Mouse (Mus musculus): ENCODE measurements around the gene Shank2. TPM values are rescaled to one million over a fixed set of nuclear protein-coding genes. Genes with fewer than 3 reads are reported as not detected.

Shank2 gene
- total and polyA plus RNA-seq, 3 experiments: 0.31 to 0.55 (median 0.41) TPM

- Histone ChIP-seq H3K79me2 (replicated peaks; ENCODE audit: control insufficient read depth, insufficient read depth, low read length) (no peaks in the 10 kb centered on the region), H3K27ac (no peak overlapping the region), H3K4me1 (ENCODE audit: control insufficient read depth, insufficient read depth, low read length) (no peaks in the 10 kb centered on the region), H3K36me3 (ENCODE audit: control insufficient read depth, insufficient read depth, low read length) (no peaks in the 10 kb centered on the region), H3K4me3 (no peak overlapping the region), H3K9ac (ENCODE audit: low read depth, low read length) (no peak overlapping the region), H3K27me3 (ENCODE audit: control insufficient read depth, insufficient read depth, low read length) (no peaks in the 10 kb centered on the region)
- 64% methylated on average over 4 of the region's 4 CpGs for WGBS
- TF ChIP-seq EP300 (IDR thresholded peaks at IDR 0.05; ENCODE audit: insufficient read depth, low read depth, low read length) (no peak), POLR2A (IDR thresholded peaks at IDR 0.05; ENCODE audit: insufficient read depth, low read depth, low read length) (no peak), CTCF (IDR thresholded peaks at IDR 0.05) (no peak)
- intact Hi-C loops (cut with DNase I): no loop called here
- DNase-seq: no peak
These were observed 277.0 kb downstream of the Shank2 start for GRCm38 (mm10) chr7:144278703-144279102.

GRCm38 (mm10) chr7:144283701-144284100, 282.0 kb downstream of the Shank2 start:
- DNase-seq: peak; percentile 8 to 27

DNA sequence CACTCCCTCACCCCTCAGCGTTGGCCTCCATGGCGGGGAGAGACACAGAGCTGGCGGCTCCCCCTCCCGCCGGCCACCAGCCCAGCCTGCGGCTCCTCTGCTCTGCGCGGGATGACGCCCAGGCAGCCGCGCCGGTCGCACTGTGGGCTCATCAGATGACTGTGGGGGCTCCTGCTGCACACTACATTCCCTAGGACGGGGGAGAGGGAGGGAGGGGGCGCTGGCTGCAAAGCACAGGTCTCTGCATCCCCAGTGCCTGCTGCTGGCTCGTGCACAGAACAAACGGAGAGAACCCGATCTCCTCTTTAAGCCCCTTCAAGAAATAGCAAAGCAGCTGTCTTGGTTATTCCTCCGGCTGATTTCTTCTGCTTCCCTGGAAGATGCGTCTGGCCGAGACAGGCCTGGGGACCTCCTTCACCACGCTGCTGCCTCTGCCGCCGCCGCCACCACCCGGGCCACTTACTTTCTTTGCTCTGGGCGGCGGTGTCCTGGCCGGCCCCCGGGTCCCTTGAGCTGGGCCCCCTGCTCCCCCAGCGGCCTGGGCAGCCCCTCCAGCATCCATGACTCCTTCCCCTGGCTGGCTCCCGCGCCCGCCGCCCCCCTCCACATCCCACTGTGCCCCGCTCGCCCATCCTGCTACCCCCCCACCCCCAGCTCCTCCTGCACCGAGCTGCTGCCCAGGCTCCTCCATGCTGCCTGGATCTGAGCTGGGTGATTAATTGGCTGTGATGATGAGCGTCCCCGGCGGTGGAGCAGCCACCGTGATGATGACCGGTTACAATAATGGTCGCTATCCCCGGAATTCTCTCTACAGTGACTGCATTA, 282.7 kb downstream of the Shank2 start:
- intact Hi-C loops (cut with DNase I): no loop called here

More at GRCm38 (mm10) chr7:144283701-144284100, 282.0 kb downstream of the Shank2 start:
- Histone ChIP-seq H3K79me2 (replicated peaks; ENCODE audit: control insufficient read depth, insufficient read depth, low read length) (no peaks in the 10 kb centered on the region), H3K27me3 (ENCODE audit: control insufficient read depth, insufficient read depth, low read length) (peaks cover 5% of the 10 kb centered on the region; the same call in 1 of the 2 replicates), H3K9ac (ENCODE audit: low read depth, low read length) (no peak overlapping the region), H3K27ac (no peak overlapping the region), H3K4me3 (peak overlapping the region; percentile 3; the same call in 1 of the 2 replicates), H3K4me1 (ENCODE audit: control insufficient read depth, insufficient read depth, low read length) (no peaks in the 10 kb centered on the region), H3K36me3 (ENCODE audit: control insufficient read depth, insufficient read depth, low read length) (no peaks in the 10 kb centered on the region)
- 13% methylated on average over 6 of the region's 6 CpGs for WGBS
- TF ChIP-seq CTCF (IDR thresholded peaks at IDR 0.05) (no peak), EP300 (IDR thresholded peaks at IDR 0.05; ENCODE audit: insufficient read depth, low read depth, low read length) (no peak)
- intact Hi-C loops (cut with DNase I): no loop called here

DNA sequence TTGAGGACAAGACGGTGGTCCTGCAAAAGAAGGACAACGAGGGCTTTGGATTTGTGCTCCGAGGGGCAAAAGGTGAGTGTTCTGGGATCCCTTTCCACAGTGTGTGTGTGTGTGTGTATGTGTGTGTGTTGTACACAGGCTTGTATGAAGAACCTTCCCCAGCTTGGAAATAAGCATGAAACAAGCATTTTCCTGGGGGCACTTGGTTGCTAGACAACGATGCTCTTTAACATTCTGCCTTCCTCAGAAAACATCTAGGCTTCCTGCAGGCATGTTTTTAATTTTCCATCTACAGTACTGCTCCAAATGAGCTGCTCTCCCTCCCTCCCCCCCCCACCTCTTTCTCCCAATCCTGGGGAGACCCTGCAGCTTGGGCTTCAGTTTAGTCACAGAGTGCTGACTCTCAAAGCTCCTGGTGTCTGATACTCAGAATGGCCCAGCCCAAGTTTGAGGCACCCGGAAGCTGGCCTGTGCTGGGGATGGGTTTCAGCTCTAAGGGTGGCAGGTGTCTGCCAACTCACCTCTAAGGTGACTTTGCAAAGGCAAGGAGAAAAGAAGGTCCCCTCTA, 283.4 kb downstream of the Shank2 start:
- intact Hi-C loops (cut with DNase I): no loop called here
- no peak overlapping the region for H3K27ac ChIP-seq
- 49% methylated on average over 5 of the region's 5 CpGs for WGBS
- H3K36me3 ChIP-seq (ENCODE audit: control insufficient read depth, insufficient read depth, low read length): no peaks in the 10 kb centered on the region
- no peaks in the 10 kb centered on the region for H3K79me2 ChIP-seq (replicated peaks; ENCODE audit: control insufficient read depth, insufficient read depth, low read length)
- H3K27me3 ChIP-seq (ENCODE audit: control insufficient read depth, insufficient read depth, low read length): peaks cover 5% of the 10 kb centered on the region; the same call in 1 of the 2 replicates
- H3K4me3 ChIP-seq: no peak overlapping the region
- DNase-seq: no peak
- no peaks in the 10 kb centered on the region for H3K4me1 ChIP-seq (ENCODE audit: control insufficient read depth, insufficient read depth, low read length)
- no peak overlapping the region for H3K9ac ChIP-seq (ENCODE audit: low read depth, low read length)
- TF ChIP-seq CTCF (IDR thresholded peaks at IDR 0.05) (no peak), EP300 (IDR thresholded peaks at IDR 0.05; ENCODE audit: insufficient read depth, low read depth, low read length) (no peak), POLR2A (IDR thresholded peaks at IDR 0.05; ENCODE audit: insufficient read depth, low read depth, low read length) (no peak)

More for the DNA sequence above, 282.7 kb downstream of the Shank2 start:
- TF ChIP-seq POLR2A (IDR thresholded peaks at IDR 0.05; ENCODE audit: insufficient read depth, low read depth, low read length): no peak
- H3K79me2 ChIP-seq (replicated peaks; ENCODE audit: control insufficient read depth, insufficient read depth, low read length): no peaks in the 10 kb centered on the region
- WGBS: 2% methylated on average over 43 of the region's 45 CpGs
- H3K9ac ChIP-seq (ENCODE audit: low read depth, low read length): 0 out of 2 replicates have a peak overlapping the region, but pooled peaks have one; percentile 5
- H3K4me1 ChIP-seq (ENCODE audit: control insufficient read depth, insufficient read depth, low read length): no peaks in the 10 kb centered on the region
- H3K27ac ChIP-seq: no peak overlapping the region
- peak in 1 of 2 experiments; percentile 23 for DNase-seq
- H3K27me3 ChIP-seq (ENCODE audit: control insufficient read depth, insufficient read depth, low read length): peaks cover 5% of the 10 kb centered on the region; the same call in 1 of the 2 replicates
- H3K36me3 ChIP-seq (ENCODE audit: control insufficient read depth, insufficient read depth, low read length): no peaks in the 10 kb centered on the region
- peak overlapping the region; percentile 3 for H3K4me3 ChIP-seq

DNA sequence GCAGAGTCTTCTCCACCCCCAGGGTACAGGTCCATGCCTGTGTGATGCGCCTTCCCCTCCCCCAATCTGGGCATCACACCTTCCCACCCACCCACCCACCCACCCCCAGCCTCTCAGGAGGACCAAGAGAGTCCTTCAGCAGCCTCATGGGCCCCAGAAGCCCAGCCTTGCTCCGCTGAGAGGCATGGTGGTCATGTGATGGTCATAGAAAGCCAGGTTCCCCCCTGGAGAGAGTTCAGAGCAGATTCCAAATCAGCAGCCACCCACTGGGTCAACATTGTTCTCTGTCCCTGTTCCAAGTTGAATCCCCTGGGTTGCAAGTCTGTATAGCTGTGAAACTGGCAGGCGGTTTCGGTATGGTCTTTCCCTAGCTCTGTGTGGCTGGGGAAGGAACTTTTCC, 284.2 kb downstream of the Shank2 start:
- WGBS: 68% methylated on average over 4 of the region's 4 CpGs
- no peak overlapping the region for H3K27ac ChIP-seq
- H3K79me2 ChIP-seq (replicated peaks; ENCODE audit: control insufficient read depth, insufficient read depth, low read length): no peaks in the 10 kb centered on the region
- DNase-seq: no peak
- intact Hi-C loops (cut with DNase I): no loop called here
- H3K4me3 ChIP-seq: no peak overlapping the region
- no peak for TF ChIP-seq EP300 (IDR thresholded peaks at IDR 0.05; ENCODE audit: insufficient read depth, low read depth, low read length)
- TF ChIP-seq CTCF (IDR thresholded peaks at IDR 0.05): no peak
- no peak for TF ChIP-seq POLR2A (IDR thresholded peaks at IDR 0.05; ENCODE audit: insufficient read depth, low read depth, low read length)
- H3K27me3 ChIP-seq (ENCODE audit: control insufficient read depth, insufficient read depth, low read length): peaks cover 5% of the 10 kb centered on the region; the same call in 1 of the 2 replicates
- H3K9ac ChIP-seq (ENCODE audit: low read depth, low read length): no peak overlapping the region
- H3K36me3 ChIP-seq (ENCODE audit: control insufficient read depth, insufficient read depth, low read length): no peaks in the 10 kb centered on the region
- H3K4me1 ChIP-seq (ENCODE audit: control insufficient read depth, insufficient read depth, low read length): no peaks in the 10 kb centered on the region

- H3K79me2 ChIP-seq (replicated peaks; ENCODE audit: control insufficient read depth, insufficient read depth, low read length): no peaks in the 10 kb centered on the region
- H3K36me3 ChIP-seq (ENCODE audit: control insufficient read depth, insufficient read depth, low read length): no peaks in the 10 kb centered on the region
- no peaks in the 10 kb centered on the region for H3K4me1 ChIP-seq (ENCODE audit: control insufficient read depth, insufficient read depth, low read length)
- WGBS: 46% methylated on average over 6 of the region's 6 CpGs
- no peak overlapping the region for H3K27ac ChIP-seq
- no peak overlapping the region for H3K9ac ChIP-seq (ENCODE audit: low read depth, low read length)
- intact Hi-C loops (cut with DNase I): no loop called here
- TF ChIP-seq EP300 (IDR thresholded peaks at IDR 0.05; ENCODE audit: insufficient read depth, low read depth, low read length) (no peak), POLR2A (IDR thresholded peaks at IDR 0.05; ENCODE audit: insufficient read depth, low read depth, low read length) (no peak), CTCF (IDR thresholded peaks at IDR 0.05) (no peak)
- peaks cover 5% of the 10 kb centered on the region; the same call in 1 of the 2 replicates for H3K27me3 ChIP-seq (ENCODE audit: control insufficient read depth, insufficient read depth, low read length)
- no peak overlapping the region for H3K4me3 ChIP-seq
- DNase-seq: no peak
These were observed 286.3 kb downstream of the Shank2 start for GRCm38 (mm10) chr7:144287991-144288390.

All from heart, adult 2 months (tissue).